Mouse (Mus musculus) E14TG2a.4 (cell line): ENCODE data around the gene Pmch.

Experiments
- CTCF ChIP-seq: conservative IDR thresholded peaks from 2 replicates; pipeline ENCODE4 v1.5.1; 2014; ENCODE audit warnings: low read length
- NANOG ChIP-seq: IDR thresholded peaks from 2 replicates; pipeline ENCODE4 v1.6.1; 2014; ENCODE audit warnings: borderline replicate concordance, low read length, mixed read lengths

DNA sequence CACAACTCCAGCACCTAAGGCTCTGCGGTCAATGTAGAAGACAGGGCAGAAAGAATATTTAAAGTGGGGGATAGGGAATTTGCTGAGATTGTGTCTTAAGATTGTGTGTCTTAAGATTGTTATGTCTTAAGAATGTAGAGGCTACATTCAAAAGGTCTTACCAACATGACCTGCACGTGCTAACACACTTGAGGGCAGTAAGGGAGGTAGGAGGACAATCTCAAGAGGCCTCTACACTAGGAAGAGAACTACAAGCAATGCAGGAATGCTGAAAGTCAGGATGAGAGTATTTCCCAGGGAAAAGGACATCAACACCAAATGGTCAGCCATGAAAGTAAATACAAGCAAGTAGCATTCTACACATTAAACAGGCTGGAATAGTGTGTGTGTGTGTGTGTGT lies 15.3 kb downstream of the Pmch start:
- TF ChIP-seq CTCF, result no peak
- TF ChIP-seq NANOG, result no peak
